Mouse (Mus musculus): ENCODE data around the gene Creb5.

Creb5 gene

DNA sequence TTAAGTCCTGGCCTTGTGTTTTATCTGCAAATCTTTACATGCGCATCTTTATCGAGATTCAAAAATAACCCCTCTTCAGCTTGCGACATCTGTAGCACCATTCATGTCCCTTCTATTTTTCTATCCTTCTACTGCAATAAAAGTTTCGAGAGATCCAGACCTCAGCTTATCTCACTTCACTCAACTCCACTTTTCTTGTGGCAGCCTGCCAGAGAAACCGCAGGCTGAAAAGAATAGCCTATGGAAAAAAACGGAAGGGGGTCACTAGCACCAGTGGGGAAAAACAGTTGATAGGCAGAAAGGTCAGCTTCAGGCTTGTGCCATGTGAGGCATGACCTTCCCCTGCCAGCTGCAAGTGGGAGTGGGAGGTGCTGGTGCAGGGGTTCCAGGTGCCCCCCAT is 21.6 kb downstream of the Creb5 start:
- in situ Hi-C loops (cut with MboI; ENCODE audit: low pct_unique_long_range_greater_than_20kb in 1 of 2, low sequenced_read_pairs in 2 of 2, unreplicated experiment in 1 of 2): no loop called here

DNA sequence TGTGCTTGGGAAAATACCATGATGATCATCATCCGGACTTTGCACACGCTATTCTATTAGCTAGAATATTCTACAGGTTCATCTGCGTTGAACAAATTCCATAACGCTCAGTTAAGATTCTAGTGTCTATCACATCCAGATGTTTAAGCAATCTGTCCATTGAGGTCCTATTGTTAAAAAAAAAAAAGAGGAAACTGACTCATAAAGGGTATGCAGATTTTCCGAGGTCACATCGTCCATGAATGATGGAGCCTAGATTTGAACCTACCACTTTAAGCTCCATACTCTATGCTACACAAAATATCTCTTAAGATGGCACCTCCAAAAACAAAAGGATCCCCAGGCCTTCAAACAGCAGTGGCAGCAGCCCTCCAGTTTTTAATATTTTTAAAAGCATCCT is 26.5 kb downstream of the Creb5 start:
- in situ Hi-C loops (cut with MboI; ENCODE audit: low pct_unique_long_range_greater_than_20kb in 1 of 2, low sequenced_read_pairs in 2 of 2, unreplicated experiment in 1 of 2): no loop called here

DNA sequence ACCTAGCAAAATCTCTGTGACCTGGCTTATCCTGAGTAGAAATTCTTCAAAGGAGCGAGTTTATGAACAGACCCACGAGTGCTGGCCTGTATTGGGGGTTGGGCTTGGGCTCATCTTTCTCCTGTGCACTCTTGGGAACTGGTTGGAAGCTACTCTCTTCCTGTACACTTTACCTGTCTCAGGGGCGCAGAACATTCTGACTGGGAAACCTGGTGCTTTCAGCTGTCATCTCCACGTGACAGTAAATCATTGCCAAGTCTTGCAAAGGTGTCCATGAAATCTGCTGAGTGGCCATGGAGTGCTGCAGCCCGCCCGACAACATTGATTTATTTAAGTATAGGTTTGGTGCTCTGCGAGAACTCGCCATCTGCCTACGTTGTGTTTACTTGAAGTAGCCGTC is 27.1 kb downstream of the Creb5 start:
- in situ Hi-C loops (cut with MboI; ENCODE audit: low pct_unique_long_range_greater_than_20kb in 1 of 2, low sequenced_read_pairs in 2 of 2, unreplicated experiment in 1 of 2): no loop called here

DNA sequence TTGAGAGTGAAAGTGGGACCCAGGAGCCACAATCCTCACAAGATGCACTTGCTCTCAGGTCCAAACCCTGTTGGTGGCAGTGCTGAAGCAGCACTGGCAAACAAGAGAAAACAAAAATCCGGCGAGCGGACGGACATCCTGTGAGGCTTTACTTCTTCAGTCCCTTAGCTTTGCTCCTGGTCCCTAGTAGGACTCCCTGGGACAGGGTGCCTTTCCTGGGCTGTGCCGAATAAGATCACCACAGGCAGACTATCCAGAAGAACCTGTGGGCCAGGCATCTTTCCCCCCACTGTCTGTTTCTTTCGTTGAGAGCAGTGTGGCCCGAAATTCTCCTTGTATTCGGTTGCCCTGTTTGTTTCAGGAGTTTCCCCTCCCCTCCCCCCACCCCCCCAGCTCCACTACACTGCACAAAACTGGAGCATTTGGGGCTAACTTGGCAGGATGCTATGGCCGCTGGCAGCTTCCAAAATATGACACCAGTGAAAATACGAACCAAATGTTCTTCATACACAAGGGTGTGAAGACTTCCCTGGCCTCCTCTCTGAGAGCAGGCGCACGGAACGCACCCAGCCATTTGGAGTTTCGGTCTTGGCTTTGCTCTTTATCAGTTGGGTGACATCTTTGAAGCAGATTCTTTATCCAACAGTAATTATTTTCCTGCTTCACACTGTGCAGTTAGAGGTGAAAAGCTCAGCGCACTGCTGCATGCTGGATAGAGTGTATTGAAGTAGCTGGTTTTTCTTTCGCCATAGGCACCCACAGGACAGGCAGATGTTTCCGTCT is 32.7 kb downstream of the Creb5 start:
- in situ Hi-C loops (cut with MboI; ENCODE audit: low pct_unique_long_range_greater_than_20kb in 1 of 2, low sequenced_read_pairs in 2 of 2, unreplicated experiment in 1 of 2): no loop called here

DNA sequence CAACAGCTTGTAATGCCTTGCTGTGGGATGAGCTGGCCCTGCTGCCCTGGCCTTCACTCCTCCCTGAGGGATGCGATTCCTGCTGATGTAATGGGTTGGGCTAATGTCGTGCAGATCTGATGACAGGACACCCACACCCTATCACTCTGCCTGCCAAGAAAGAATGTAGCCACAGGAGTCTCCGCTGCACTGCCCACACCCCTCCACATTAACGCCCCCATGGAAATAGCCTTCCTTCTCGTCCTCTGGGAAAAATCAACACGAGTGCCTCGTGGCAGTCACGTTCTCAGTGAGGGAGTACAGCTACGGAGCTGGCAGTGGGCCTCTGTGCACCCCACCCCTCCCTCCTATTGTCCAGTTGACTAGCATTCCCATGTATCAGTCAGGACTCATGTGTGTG is 50.3 kb downstream of the Creb5 start:
- in situ Hi-C loops (cut with MboI; ENCODE audit: low pct_unique_long_range_greater_than_20kb in 1 of 2, low sequenced_read_pairs in 2 of 2, unreplicated experiment in 1 of 2): no loop called here

DNA sequence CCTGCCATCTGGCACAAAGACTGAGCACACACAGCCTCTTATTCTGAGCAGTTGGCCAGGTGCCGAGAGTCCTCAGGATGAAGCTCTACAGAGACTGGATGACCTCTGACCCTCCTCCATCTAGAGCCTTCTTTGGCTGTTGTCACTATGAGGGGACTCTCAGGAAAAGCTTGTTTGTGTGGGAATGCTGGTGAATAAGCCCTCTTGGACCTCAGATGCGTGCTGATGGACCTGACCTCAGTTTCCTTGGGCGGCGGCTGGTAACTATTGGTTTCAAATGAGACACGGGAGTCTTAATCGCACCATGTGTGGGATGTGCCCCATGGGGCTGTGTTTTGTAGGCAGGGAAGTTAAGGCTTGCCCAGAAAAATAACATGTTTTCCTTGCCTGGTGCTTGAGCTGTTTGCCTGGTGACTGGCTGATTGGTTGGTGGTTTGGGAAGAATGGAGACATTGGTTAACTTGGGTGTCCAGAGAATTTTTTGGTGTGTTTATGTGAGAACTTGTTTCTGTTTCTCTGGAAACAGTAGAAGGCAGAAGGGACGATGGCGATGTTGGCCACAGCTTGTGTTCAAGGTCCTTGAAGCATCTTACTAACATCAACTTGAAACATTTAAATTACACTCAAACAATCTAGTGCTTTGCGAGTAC is 65.4 kb downstream of the Creb5 start:
- in situ Hi-C loops (cut with MboI; ENCODE audit: low pct_unique_long_range_greater_than_20kb in 1 of 2, low sequenced_read_pairs in 2 of 2, unreplicated experiment in 1 of 2): no loop called here

DNA sequence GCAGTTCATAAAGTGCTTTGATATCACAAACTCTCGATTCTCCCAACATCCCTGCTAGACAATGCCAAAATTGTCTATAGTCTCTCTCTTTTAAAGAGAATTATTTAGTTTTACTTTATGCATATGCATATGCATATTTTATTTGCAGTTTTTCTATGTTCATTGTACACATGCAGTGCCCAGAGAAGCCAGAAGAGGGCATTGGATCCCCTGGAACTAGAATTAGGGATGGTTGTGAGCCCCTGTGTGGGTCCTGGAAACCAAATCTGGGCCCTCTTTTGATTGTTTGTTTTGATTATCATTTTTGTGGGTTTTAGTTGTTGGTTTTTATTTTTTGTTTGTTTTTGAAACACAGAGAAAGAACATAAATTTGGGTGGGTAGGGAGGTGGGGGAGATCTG is 69.3 kb downstream of the Creb5 start:
- in situ Hi-C loops (cut with MboI; ENCODE audit: low pct_unique_long_range_greater_than_20kb in 1 of 2, low sequenced_read_pairs in 2 of 2, unreplicated experiment in 1 of 2): no loop called here

DNA sequence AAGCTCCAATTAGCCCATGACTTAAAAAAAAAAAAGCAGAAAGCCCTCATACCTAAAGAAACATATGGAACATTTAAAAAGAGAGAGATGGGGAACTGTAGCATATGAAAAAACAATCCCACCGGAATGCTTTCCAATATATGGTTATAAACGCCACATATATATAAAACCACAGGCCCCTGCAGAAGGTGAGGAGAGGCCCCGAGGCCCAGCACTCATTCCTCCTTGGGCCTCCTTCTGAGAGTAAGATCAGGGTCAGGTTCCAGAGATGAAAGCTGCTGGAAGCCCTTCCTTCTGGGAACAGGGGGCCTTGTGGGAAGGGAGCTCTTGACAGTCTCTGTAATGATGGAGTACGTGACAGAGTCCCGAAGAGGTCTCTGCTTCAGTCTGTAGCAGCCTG is 76.5 kb downstream of the Creb5 start:
- in situ Hi-C loops (cut with MboI; ENCODE audit: low pct_unique_long_range_greater_than_20kb in 1 of 2, low sequenced_read_pairs in 2 of 2, unreplicated experiment in 1 of 2): no loop called here

DNA sequence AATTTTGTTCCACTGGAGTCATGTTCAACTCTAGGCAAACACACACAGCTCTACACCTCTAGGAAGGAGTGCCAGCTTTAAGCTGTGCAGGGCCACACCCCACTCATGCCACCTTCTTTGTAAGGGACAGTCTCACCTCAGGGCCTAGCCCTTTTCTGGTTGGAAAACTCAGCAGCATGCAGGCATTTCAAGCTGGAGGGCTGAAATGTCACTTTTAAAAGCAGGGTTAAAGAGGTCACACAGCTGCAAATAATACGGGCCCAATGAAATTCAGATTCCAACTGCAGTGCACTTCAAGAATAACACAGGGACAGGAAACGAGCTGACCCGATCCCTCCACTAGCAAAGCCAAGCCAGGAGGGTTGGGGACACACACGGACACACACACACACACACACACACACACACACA is 76.9 kb downstream of the Creb5 start:
- in situ Hi-C loops (cut with MboI; ENCODE audit: low pct_unique_long_range_greater_than_20kb in 1 of 2, low sequenced_read_pairs in 2 of 2, unreplicated experiment in 1 of 2): no loop called here

DNA sequence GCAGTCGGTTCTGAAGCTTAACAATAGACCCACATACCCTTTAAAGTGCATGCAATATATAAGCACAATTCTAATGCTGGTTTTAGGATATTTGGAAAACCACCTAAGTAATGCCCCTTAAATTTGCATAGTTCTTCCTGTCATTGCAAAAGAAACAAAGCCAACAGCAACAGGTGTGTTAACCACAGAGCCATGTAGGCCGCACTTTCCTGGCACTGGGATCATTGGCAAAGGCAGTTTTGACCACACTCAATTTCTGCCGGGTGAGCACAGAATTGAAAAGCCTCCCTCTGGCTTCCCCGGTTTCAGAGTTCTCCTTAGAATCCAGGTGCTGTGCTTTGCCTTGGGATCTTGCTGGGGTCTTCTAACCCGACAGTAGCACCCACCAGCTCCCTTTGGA is 82.1 kb downstream of the Creb5 start:
- in situ Hi-C loops (cut with MboI; ENCODE audit: low pct_unique_long_range_greater_than_20kb in 1 of 2, low sequenced_read_pairs in 2 of 2, unreplicated experiment in 1 of 2): no loop called here

DNA sequence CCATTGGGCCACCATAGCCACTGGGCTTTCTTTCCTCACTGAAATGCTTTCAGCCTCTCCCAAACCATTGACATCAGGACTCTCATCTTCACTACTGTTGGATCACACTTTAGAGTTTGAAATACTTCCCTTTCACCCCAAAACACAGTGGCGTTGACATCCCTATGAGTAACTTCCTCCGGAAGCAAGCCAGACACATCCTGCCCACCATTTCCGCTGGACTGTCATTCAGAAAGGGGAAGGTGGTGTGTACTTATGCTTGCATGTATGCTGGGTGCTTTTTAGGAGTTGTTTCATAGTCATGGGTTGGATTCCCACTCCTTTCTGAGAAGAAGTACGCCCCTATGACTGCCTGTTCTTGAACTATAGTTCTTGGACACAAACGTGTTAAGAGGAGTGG is 82.9 kb downstream of the Creb5 start:
- in situ Hi-C loops (cut with MboI; ENCODE audit: low pct_unique_long_range_greater_than_20kb in 1 of 2, low sequenced_read_pairs in 2 of 2, unreplicated experiment in 1 of 2): no loop called here

DNA sequence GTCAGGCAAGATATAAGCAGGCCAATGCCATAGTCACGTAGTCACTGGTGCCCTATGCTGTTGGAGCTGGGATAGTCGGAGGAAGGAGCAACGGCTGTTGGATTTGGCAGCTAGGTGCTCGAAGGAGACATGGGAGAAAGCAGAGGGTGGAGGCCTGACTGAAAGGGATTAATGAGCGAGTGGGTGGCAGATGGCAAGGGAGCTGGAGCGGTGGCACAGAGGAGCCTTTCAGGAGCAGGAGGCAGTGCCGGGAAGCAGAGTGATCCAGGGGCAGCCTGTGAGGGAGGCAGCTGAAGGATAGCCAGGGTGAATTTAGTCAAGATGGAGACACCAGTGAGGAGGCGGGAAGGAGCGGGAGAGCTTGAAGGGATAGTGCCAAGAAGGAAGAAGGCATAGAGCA is 84.9 kb downstream of the Creb5 start:
- in situ Hi-C loops (cut with MboI; ENCODE audit: low pct_unique_long_range_greater_than_20kb in 1 of 2, low sequenced_read_pairs in 2 of 2, unreplicated experiment in 1 of 2): no loop called here

DNA sequence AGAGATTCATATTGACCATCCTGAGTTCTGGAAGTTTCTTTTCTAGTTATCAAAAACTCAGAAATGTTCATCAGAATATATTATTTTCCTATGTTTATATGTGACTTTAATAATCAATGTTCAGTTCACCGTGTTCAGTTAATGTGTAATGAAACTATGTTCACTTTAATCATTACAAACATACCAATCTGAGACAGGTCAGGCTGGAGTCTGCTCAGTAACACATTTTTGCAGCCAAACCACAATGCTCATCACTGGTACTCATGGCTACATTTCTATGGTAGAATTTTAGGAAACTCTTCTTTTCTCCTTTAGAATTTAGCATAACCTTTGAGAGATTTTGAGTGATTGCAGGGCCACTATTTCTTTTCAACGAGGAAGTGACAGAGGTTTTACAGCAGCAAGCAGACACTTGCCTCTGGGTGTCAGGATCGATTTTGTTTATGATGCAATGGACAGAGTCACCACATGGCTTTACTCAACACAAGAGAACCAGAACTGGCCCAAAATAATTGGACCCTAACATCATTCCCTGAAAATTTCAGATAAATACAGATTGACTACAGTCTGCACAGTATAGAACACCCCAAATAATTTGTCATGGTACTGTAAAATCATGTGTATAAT is 87.4 kb downstream of the Creb5 start:
- in situ Hi-C loops (cut with MboI; ENCODE audit: low pct_unique_long_range_greater_than_20kb in 1 of 2, low sequenced_read_pairs in 2 of 2, unreplicated experiment in 1 of 2): no loop called here

DNA sequence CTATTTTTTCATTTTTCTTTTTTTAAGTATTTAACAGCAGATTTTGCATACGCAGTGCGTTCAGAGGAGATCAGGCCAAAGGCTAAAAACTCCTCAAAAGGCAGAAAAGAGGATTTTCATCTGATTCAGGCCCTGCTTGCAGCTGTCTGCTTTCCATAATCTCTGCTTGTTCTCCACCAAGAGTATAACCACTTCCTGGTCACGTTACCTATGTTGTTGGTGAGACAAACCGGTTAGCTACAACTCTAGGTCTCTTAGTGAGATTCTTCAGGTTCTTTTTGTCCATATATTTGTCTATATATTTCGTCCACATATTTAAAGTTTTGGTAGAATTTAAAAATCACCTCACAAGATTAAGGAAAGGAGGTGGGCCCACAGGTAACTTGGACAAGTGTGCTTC is 102.2 kb downstream of the Creb5 start:
- in situ Hi-C loops (cut with MboI; ENCODE audit: low pct_unique_long_range_greater_than_20kb in 1 of 2, low sequenced_read_pairs in 2 of 2, unreplicated experiment in 1 of 2): no loop called here

DNA sequence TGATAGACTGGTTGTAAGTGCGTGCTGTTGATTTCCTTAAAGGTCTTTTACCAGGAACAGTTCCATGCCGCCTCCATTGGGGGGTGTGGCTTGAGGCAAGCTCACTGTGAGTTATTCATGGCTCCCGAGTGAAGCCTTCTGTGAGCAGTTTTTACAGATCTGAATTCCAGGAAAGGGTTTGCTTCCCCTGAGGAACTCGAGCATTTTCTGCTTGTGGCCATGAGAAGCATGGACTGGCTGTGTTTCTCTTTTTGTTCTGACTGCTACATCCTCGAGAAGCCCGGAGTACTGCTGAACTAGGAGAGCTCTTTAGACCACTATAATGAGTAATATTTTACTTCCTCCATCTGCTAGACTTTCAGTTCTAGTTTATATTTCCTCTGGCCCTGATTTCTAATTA is 103.3 kb downstream of the Creb5 start:
- in situ Hi-C loops (cut with MboI; ENCODE audit: low pct_unique_long_range_greater_than_20kb in 1 of 2, low sequenced_read_pairs in 2 of 2, unreplicated experiment in 1 of 2): no loop called here

DNA sequence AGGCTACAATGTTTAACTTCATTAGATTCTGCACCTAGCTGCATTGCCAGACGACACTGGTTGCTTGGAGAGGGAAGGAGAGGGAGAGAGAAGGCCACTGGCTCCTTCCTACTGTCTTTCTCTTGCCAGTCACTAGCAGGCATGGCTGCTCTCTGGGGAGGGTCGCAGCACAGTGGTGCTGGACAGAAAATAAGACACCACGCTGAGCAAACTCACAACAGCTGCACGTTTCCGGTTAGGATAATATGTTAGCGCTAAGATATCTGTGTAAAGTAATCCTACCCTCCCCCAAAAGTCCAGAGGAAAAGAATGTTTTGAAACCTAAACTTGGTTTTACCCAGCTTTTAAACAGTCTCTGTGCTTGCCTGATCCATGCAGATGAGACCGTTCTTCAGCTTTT is 107.0 kb downstream of the Creb5 start:
- in situ Hi-C loops (cut with MboI; ENCODE audit: low pct_unique_long_range_greater_than_20kb in 1 of 2, low sequenced_read_pairs in 2 of 2, unreplicated experiment in 1 of 2): no loop called here

DNA sequence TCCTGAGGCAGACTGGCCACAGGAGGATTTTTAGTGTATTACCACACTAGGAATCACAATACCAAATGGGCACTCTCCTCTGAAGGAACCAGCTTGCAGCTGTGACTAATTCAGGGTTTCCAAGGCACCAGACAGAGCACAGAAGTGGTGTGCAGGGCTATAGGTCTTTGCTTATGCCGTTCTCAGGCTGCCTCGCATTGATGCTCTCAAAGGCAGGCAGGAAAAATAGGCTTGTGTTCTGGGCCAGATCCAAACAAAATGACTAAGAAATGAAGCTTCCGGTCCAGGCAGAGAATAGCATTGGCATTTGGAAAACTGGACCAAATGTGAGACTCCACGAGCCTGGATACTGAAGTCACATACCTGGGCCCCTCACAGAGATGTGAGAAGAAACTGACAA is 108.1 kb downstream of the Creb5 start:
- in situ Hi-C loops (cut with MboI; ENCODE audit: low pct_unique_long_range_greater_than_20kb in 1 of 2, low sequenced_read_pairs in 2 of 2, unreplicated experiment in 1 of 2): no loop called here

DNA sequence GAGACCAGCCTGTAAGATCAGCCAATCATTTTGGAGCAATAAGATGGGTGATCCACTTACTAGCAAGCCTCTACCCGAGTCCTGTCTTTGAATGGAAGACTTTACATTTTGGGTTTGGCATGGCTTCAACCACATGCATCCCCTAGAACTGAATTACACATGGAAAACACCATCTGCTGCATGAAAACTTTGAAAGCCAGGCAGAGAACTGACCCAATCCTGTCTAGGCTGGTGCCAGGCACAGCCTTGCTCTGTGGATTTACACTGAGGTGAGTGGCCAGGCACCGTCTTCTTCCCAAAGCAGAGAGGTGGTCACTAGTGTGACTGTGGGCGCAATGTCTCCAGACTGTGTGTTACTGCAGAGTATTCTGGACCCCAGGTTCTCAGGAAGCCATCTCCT is 109.4 kb downstream of the Creb5 start:
- in situ Hi-C loops (cut with MboI; ENCODE audit: low pct_unique_long_range_greater_than_20kb in 1 of 2, low sequenced_read_pairs in 2 of 2, unreplicated experiment in 1 of 2): no loop called here

DNA sequence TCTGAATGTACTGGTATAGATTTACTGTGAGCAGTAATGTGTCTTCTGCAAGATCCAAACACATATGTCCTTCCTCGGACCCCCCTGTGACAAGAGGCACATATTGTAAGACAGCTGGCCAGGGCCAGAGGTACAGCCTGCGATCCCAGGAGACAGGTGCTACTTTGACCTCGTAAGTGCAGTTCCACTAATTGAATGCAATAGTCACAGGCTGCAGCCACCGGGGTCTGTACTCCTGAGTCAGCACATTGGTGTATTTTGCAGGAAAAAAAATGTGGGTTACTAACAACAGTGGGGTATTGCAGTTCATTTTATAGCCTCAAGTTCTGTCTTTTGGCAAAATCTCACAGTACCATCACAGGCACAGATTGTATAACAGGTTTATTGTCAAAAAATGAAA is 110.7 kb downstream of the Creb5 start:
- in situ Hi-C loops (cut with MboI; ENCODE audit: low pct_unique_long_range_greater_than_20kb in 1 of 2, low sequenced_read_pairs in 2 of 2, unreplicated experiment in 1 of 2): no loop called here
